Mouse (Mus musculus): ENCODE data around the gene Nsun2.
A peak's percentile ranks its signal among the peaks of the same experiment; 100 is the strongest.

The Nsun2 gene

GRCm38 (mm10) chr13:69524158-69524530, 9.4 kb upstream of the Nsun2 start:
- DNase-seq (ENCODE audit: low read depth, low spot score): no peak

- DNase-seq (ENCODE audit: low read depth, low spot score): no peak
Observed at GRCm38 (mm10) chr13:69525867-69526266, 7.7 kb upstream of the Nsun2 start.

GRCm38 (mm10) chr13:69528531-69528930, 5.0 kb upstream of the Nsun2 start:
- DNase-seq (ENCODE audit: low read depth, low spot score): no peak

GRCm38 (mm10) chr13:69530156-69530555, 3.4 kb upstream of the Nsun2 start:
- DNase-seq (ENCODE audit: low read depth, low spot score): no peak

GRCm38 (mm10) chr13:69530951-69531350, 2.6 kb upstream of the Nsun2 start:
- no peak for DNase-seq (ENCODE audit: low read depth, low spot score)

GRCm38 (mm10) chr13:69531431-69531830, 2.1 kb upstream of the Nsun2 start:
- DNase-seq (ENCODE audit: low read depth, low spot score): no peak

GRCm38 (mm10) chr13:69532101-69532892, 1.2 kb upstream of the Nsun2 start:
- no peak for DNase-seq (ENCODE audit: low read depth, low spot score)

GRCm38 (mm10) chr13:69532893-69533404, 597 bp upstream of the Nsun2 start:
- no peak for DNase-seq (ENCODE audit: low read depth, low spot score)

GRCm38 (mm10) chr13:69534334-69534653, 748 bp downstream of the Nsun2 start, which contains the start of gene Tent4a:
Gene Tent4a, minus strand, starts transcription at chr13:69534617.
- no peak for DNase-seq (ENCODE audit: low read depth, low spot score)

- peak; percentile 92 for DNase-seq (ENCODE audit: low read depth, low spot score)
Observed at GRCm38 (mm10) chr13:69534654-69535551, 1.4 kb downstream of the Nsun2 start.

- no peak for DNase-seq (ENCODE audit: low read depth, low spot score)
Observed at GRCm38 (mm10) chr13:69536021-69536420, 2.5 kb downstream of the Nsun2 start.

- DNase-seq (ENCODE audit: low read depth, low spot score): no peak
Observed at GRCm38 (mm10) chr13:69537366-69537765, 3.8 kb downstream of the Nsun2 start.

- no peak for DNase-seq (ENCODE audit: low read depth, low spot score)
Observed at GRCm38 (mm10) chr13:69538327-69538726, 4.8 kb downstream of the Nsun2 start.

- no peak for DNase-seq (ENCODE audit: low read depth, low spot score)
Observed at GRCm38 (mm10) chr13:69541209-69541608, 7.7 kb downstream of the Nsun2 start.

- peak; percentile 91 for DNase-seq (ENCODE audit: low read depth, low spot score)
Observed at GRCm38 (mm10) chr13:69541776-69542175, 8.2 kb downstream of the Nsun2 start.

GRCm38 (mm10) chr13:69542571-69543352, 9.2 kb downstream of the Nsun2 start:
- no peak for DNase-seq (ENCODE audit: low read depth, low spot score)

- no peak for DNase-seq (ENCODE audit: low read depth, low spot score)
Observed at GRCm38 (mm10) chr13:69543595-69543994, 10.0 kb downstream of the Nsun2 start.

GRCm38 (mm10) chr13:69545019-69545418, 11.5 kb downstream of the Nsun2 start:
- DNase-seq (ENCODE audit: low read depth, low spot score): no peak

GRCm38 (mm10) chr13:69547488-69548180, 14.1 kb downstream of the Nsun2 start:
- DNase-seq (ENCODE audit: low read depth, low spot score): no peak

GRCm38 (mm10) chr13:69549980-69550379, 16.4 kb downstream of the Nsun2 start:
- no peak for DNase-seq (ENCODE audit: low read depth, low spot score)

- DNase-seq (ENCODE audit: low read depth, low spot score): no peak
Observed at GRCm38 (mm10) chr13:69550831-69551230, 17.3 kb downstream of the Nsun2 start.
